Mouse (Mus musculus) ovary, postnatal 10 days (tissue): ENCODE data around the gene Isl1.

ENCODE experiments used
- DNase-seq: peaks from one replicate; pipeline ENCODE4 v3.0.0; 2022; ENCODE audit warnings: low spot score

Gene Isl1

DNA sequence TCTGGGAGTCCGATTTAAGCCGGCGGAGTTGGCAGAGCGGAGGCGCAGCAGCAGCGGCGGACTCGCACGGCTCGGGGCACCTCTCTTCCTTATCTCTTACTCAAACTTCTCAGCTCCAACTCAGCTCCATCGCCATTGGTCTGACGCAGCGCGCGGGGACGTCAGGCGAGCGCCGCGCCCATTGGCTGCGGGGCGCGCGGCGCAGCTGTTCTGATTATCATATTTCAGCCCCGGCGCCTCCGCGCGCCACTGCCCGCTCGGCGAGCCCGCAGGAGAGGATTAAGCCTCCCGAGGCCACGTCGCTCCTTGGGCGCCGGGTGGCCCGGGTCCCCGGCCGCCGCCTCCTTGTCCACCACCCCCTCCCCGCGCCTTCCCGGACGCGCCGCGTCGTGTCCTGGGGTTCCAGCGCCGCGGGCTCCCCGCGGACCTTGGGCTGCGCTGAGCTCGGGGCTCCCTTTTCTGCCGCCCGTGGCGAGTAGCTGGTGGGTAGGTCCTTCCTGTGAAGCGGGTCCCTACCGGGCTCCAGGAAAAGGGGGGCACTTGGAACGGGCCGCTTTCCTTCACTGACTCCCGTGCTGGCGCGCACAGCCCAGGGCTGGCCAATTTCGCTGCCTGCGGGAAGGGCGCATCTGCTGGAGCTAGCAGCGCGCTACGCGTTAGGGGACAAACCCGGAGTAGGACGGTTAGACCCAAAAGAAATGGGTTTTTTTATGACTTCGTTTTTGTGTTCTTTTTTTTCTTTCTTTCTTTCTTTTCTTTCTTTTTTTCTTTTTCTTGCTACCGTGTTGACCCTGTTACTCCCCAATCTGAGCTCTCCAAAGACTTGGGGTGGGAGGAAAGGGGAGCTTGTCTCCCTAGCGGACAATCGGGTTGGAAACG lies at the start of gene Isl1:
Isl1 (minus strand) TSS at position 106 of the 879 bp plus-strand sequence.
- DNase-seq, result no peak

DNA sequence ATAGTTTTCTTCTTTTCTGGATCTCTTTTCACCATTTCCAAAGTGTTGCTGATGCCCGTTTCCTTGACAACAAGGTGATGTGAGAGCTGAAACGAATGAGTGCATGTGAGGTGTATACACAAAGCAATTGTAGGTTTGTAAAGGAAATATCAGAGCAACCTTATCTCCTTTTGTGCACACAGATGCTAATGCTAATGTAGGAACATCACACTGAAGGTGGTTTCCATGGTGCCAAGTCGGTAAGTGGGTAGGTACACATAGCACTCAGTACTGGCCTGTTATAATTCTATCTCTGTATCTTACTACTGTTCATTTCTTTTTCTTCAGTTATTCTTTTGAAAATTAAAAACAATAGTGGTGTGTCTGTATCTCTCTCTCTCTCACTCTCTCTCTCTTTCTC lies 26.3 kb upstream of the Isl1 start:
- DNase-seq, result no peak

DNA sequence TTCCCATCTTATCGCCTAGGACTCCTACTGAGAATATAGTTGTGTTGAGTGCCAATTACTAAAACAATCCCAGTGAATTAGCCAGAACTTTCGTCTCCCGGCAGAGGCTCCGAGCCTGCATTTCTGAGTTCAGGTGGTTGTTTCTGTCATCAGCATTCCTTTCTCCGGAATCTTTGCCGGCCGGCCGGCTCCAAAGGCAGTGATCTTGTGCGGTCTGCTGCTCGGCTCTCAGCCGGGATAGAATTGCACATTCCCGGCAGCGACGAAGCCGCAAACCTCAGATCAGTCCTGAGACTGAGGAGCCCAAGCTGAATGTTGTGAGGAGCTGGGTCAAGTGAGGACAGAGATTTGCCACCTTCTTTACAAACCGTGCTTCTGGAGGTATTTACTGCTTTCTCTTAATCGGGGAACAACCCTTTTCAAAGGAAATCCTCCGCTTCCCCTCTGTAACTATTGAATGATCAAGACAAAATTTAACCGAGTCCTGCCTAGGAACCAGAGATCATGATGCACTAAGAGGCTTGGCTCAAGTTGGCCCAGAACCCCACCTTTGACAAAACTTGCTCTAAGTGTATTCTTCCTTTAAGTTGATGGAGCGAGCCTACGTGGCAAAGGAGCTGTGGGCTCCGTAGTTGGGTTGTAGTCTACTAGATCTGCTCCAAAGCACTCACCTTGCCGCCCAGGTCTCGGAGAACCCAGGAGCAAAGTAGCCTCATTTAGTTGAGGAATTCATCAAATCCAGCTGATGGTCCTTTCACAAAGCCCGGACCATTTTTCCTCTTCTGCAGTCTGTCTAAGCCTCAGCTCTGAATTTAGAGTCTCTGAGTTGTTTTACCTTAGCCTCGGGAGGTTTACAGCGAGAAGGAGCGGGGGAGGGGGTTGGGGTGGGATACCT lies 4.4 kb upstream of the Isl1 start:
- no peak for DNase-seq

DNA sequence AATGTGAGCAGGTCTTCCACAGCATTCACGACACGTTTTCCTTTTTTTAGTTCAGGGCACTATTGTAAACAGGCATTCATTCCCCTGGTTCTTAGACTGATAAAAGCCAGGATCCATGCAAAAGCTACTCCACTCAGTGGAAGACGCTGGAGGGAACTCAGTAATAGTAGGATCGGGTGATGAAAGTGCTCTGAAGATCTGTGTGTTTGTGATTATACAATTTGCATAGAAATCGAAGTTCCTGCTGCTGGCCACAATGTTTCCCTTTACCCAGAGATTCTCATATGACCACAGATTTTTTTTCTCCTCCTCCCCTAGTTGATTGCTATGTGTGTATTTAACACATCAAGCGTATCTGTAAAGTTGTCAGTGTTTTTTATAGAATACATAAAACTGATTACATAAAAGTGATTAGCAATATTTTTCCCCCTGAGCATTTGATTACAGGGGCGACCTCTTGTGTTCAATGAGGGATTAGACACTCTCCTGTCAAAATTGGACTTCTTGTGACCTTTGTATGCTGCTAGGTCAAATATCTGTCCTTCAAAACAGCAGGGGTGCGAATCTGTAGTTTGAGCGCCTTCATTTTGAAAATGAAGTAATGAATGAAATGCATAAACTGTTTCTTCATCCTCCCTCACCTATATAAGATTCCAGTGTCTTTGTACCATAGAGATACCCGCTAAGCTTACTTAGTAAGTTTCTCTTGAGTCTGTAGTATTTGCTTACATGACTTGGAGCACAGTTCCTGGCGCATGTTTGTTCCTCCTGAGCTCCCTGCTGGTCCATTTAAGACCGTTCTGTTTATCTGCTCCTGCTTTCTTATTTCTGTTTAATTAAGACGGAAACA lies 2.6 kb upstream of the Isl1 start:
- DNase-seq, result no peak

DNA sequence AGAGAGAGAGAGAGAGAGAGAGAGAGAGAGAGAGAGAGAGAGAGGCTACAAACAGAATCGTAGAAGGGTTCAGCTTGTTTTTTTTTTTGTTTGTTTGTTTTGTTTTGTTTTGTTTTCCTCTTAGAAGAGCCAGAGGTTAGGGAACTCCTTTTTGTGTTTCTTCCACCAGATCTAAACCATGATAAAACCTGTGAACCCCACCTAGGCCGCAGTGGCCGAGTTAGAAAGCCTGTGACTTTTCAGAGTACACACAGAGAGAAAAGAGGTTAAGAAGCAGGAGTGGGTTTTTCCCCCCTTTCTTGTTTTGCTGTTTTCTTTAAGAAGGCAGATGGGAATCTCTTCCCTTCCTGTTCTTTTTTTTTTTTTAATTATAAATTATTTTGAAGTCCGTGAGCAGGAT lies 1.5 kb upstream of the Isl1 start:
- DNase-seq, result no peak

DNA sequence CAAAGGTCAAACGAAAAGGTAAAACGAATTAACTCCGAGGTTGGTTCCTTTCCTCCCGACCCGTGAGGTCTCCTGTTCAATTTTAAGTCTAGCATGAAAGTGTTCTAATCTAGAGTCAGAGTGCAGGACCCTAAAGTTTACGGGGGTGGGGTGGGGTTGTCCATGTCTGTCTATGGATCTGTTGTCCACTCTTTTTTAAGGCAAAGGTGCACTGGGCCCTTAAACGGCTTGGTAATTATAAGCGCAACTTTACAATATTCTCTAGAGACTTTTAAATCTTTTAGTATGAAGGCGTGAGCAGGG lies 925 bp upstream of the Isl1 start:
- DNase-seq, result no peak

DNA sequence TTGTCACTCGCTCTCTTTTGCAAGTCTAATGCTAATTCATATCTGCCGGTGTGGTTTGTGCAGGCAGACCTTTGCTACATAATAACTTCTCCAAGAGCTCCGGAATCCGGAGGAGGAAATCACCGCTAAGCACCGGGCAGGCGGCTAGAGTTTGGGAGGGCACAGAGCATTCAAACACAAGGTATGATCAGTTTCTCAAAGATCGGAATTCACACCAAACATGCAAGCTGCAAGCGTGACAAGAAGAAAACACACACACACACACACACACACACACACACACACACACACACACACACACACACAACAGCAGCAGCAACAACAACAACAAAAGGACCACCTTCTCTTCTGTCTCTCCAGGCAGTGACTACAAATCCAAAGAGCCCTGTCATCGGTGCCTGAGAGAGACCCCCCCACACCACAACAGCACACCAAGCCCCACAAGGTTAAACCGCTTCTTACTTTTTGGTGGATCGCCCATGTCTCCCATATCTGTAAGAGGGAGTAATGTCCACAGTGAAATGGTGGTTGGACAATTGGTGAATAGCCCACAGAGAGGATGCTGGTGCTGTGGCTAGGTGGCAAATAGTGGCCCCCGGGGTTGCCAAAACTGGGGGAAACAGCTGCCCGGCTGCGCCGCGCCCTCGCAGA lies 431 bp downstream of the Isl1 start:
- no peak for DNase-seq

DNA sequence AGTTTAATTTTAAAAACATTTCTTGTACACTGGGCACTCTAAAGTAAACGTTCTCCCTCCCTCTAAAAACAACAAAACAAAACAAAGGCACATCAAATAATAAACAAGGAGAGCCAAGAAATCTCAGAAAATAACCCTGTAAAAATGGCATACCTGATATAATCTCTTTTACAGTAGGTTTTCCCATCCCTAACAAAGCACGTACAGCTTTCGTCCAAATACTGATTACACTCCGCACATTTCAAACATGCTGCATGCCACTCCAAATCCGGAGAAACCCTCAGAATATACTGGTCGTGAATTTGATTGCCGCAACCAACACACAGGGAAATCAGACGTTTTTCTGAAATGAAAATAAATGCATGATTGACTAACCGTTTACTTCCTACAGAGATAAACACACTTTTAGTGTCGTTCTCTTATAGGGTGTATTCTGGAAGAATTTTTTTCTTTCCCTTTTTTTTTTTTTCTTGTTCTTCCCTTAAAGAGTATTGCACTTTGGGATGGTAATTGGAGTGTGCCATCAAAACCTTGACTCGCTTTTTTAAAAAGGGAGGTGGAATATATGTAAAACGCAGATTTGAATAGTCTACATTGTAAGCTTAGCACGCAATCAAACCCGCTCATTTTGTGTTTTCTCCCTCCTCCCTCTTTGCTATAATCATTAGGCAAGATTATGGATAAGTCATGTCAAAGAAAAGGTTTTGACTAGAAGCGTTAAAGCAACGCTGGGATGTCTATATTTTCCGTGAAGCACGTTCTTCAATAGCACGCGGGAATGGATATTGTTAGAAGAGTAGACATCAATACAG lies 1.2 kb downstream of the Isl1 start:
- DNase-seq, result no peak

DNA sequence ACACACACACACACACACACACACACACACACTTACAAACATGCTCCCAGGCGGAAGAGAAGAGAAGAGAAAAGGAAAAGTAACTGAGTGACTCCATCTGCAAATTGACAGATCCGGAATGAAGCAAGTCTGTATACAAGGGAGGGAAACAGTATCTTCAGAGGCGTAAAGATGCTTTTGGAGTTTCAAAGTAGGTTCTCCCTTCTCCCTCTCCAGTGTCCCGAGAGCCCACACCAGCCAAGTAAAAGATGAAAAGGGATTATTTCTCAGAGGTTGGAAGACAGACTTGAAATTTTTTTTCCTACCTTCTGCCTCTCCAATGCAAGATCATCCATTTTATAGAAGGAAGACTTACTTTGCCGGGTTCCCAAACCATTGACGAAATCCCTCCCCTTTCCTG lies 2.9 kb downstream of the Isl1 start:
- no peak for DNase-seq

DNA sequence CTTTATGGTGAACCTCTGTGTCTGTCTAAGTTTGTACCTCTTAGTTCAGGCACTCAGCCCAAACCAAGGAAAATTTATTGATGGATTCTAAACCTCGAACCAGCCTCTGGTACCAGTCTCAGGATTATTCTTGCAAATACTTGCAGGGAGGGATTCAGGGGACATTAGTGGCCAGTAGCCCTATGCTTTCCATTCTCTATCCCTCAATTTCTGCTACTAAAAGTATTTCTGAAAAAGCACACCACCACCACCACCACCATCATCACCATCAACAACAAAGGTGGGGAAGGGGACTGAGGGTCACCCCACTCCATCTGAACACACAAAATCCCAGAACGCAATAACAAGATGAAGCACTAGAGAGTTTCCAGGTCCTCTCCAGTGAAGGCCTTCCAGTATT lies 3.8 kb downstream of the Isl1 start:
- no peak for DNase-seq

DNA sequence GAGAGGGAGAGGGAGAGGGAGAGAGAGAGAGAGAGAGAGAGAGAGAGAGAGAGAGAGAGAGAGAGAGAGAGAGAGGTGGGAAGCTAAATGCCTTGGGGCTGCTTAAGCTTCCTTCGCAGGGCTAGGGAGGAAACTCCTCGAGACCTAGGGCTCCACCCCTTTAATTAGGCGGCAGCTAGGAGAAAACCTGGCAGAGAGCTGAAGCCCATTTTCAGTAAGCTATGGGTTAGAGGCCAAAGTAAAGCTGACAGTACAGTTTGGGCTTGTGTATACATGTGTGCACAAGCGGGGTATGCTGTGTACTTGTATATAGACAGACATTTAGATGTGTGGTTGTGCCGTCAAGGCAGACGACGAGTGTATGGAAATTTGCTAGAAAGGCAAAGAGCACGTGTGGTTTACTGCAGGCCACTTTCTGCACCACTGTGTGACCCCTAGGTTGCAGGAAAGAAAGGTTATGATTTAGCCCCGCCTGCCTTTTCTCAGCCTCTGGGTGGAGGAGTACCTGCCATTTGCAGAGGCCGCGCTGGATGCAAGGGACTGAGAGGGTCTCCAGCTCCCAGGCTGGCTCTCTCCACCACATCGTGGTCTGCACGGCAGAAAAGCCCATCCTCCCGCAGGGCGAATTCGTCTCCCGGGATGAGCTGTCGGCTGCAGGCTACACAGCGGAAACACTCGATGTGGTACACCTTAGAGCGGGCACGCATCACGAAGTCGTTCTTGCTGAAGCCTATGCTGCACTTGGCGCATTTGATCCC lies 4.6 kb downstream of the Isl1 start:
- DNase-seq, result no peak

DNA sequence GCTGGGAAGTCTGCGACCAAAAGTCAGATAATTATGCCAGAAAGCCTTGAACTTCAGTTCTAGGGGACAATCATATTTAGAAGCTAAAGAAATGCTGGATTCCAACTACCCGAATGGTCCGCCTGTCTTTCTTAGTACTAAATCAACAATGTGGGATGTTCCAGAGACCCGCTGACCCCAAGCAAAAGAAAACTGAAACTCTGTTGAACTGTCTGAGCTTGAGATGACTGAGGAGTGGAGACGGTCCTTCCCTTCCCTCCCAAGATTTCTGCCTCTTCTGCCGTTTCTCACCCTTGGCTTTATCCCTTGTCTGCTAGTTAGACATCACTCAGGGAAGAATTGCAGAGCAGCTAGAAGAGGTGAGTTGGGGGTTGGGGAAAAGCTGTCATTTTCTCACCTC lies 5.7 kb downstream of the Isl1 start:
- no peak for DNase-seq

DNA sequence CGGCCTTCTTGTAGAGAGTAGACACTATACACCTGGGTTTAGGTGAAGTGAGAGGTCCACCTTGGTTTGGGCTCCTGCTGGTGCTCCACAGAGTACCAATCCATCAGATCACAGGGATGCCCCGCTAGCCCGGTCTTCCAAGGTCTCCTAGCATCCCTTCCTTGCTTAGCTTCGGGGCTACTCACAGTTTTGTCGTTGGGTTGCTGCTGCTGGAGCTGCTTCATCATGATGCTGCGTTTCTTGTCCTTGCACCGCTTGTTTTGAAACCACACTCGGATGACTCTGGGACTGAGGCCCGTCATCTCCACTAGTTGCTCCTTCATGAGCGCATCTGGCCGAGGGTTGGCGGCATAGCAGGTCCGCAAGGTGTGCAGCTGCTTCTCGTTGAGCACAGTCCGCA lies 6.6 kb downstream of the Isl1 start:
- DNase-seq, result no peak

DNA sequence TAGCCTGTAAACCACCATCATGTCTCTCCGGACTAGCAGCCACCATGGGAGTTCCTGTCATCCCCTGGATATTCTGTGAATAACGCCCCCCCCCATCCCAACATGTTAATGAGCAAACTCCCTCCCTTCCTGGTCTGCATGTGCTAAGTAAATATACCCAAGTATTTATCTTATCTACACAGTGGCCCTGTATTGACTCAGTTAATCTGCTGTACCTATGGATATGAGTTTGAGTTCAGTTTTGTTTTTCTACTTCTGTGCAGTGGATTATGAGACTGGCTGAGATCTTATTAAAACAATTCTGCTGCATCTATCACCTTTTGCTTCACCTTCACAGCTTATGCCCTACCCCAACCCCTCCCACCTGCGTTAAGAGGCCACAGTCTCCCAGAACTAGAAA lies 7.8 kb downstream of the Isl1 start:
- DNase-seq, result no peak

DNA sequence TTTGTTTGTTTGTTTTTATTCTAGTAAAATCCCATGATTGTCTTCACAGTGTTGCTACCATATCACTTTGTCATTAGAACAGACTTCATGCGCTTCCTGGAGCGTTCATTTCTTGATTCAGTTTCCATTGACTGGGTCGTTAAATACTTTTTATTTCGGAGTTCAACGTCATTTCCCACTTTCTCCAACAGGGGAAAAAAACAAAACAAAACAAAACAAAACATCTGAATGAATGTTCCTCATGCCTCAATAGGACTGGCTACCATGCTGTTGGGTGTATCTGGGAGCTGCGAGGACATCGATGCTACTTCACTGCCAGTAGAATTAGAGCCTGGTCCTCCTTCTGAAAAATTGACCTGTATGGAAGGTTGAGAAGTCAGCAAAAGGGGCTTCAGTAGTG lies 10.2 kb downstream of the Isl1 start:
- no peak for DNase-seq

DNA sequence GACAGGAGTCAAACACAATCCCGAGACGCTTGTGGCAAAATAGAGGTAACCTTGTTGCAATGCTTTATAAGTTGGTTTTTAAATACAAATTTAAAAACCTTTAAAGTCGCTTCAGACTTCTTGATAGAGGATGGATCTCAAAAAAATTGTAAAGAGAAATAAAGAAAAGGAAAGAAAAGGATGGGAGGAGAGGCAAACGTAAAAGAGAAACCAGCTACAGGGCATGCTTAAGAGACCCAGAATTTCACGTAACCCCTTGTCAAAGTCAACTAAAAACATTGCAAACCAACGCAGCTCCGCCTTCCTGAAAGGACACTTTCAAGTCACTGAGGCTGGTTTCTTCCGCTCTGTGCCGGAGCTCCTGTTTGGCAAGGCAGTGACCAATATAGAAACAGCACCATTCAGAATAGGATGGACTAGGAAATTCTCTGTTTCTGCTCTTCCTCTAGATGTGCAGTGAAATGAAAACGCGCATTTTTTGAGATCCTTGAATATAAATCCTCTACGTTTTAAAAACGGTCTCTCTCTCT lies 10.8 kb downstream of the Isl1 start:
- DNase-seq, result no peak

DNA sequence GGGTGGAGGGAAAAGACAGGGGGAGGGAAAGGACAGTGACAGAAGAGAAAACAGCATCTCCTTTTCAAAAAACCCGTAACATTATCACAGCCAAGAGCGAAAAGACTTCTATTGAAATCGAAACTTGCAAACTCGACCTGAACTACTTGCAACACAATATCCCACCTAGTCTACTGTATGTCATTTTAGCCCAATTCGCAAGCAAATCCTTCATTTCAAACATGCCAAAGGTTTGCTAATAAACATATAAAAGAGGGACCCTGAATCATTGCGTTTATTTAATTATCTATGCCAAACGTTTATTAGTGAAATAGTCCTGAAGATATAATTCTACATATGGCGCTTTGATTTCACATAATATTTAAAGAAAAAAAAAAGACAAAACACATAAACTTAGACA lies 11.5 kb downstream of the Isl1 start:
- no peak for DNase-seq

DNA sequence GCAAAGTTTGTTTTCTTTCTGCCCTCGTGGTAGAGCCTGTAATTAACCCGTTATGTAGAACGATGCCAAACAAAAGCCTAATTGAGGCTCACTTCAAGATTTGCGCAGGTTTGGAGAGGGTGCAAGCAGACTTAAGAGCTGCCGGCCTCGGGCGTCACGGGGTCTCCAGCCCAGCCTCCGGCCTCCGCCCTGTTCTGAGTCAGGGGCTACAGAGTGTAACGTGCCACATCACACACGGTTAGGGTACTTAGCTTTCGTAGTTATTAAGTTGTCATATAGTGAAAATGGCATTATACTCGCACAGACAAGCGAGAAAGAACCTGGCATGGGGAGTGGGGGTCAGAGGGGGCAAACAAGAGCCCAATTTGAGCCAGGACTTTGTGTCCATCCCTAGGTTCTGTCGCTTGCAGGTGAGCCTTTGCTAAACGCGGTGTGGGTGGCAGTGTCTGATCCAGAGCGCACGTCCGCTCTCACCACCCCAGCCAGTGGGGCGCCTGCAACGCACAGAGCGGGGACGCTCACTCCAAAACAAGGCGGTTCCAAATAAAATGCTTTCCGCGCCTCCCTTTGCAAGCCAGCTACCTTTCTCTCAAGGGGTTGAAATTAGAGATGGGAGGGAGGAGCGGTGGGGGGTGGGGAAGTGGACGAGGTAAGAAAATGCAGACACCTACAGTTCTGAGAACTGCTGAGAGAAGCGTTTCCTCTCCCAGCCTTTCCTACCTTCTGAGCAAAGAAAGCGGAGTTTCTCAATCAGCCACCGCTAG lies 12.3 kb downstream of the Isl1 start:
- no peak for DNase-seq

DNA sequence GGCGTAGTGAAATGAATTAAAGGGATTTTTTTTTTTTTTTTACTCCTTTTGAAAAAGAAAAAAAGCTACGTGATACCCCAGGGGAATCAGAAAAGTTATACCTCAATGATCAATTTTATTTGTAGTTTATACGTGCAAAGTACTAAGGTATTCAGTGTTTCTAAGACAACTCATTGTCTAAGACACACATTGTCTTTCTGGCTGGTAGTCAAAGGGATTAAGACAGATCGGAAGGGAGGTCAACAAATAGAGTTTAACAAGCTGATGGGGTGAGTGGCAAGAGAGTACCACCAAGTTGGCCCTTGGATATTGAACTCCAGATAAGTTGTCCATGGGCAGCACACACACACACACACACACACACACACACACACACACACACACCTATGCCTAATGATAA lies 14.1 kb downstream of the Isl1 start:
- DNase-seq, result no peak
